Mouse (Mus musculus): Measurements from ENCODE around the gene Btbd35f10. TPM values are rescaled to one million over a fixed set of nuclear protein-coding genes. Genes with fewer than 3 reads are reported as not detected.
"Not testable (repeated sequence)": the region's sequence is repeated elsewhere in the genome, so short reads cannot be mapped to it uniquely, and the experiment has no call there.

Btbd35f10 gene
- polyA plus RNA-seq (2012; fragmentation: generic; extraction: Trizol): not detected
- long read RNA-seq, experiment 1: 0 reads
- long read RNA-seq, experiment 2: 0 reads

DNA sequence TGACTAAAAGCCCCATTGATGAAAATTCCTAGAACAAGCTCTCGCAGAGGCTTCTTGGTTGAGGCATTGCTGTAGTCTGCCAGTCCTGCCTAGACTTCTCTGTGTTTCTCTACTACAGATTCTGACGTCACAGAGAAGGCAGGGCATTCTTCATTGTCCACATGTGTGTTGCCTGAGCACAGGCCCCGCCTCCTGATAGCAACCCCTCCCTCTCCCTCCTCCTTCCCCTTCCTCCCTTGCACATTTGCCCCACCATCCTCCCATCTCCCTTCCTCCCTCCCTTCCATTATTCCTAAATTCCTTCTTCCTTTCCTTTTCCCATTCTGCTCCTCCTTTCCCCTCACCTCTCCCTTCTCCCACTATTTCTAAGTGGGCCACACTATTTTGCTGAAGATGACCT, at the start of gene Btbd35f10:
Btbd35f10 (minus strand) TSS at position 101 of the 400 bp plus-strand sequence.
- H3K4me3 ChIP-seq (ENCODE audit: insufficient read depth, poor library complexity, severe bottlenecking); H3K79me2 ChIP-seq (ENCODE audit: control insufficient read depth, insufficient read depth); H3ac ChIP-seq (ENCODE audit: control insufficient read depth, insufficient read length, low read depth); H3K27me3 ChIP-seq (ENCODE audit: control insufficient read depth, insufficient read depth, insufficient read length); H3K36me3 ChIP-seq (ENCODE audit: control insufficient read depth, insufficient read depth); H3K79me3 ChIP-seq (ENCODE audit: low read depth): not testable (repeated sequence)

Other genes with a start within 250 kb of the Btbd35f10 start
- not detected for gene Btbd35f18, start 52.7 kb downstream of the Btbd35f10 start, polyA plus RNA-seq (2012; fragmentation: generic; extraction: Trizol)
- gene Btbd35f16, start 204.1 kb upstream of the Btbd35f10 start, polyA plus RNA-seq (2012; fragmentation: generic; extraction: Trizol): not detected

Measured in C2C12 (cell line).